Mouse (Mus musculus) embryonic fibroblast, embryonic 13.5 days (primary cell): Measurements from ENCODE around the gene Nr1h3.

Source experiments
- CTCF ChIP-seq: IDR thresholded peaks from 2 replicates; pipeline ENCODE4 v1.5.1; 2011; ENCODE audit warnings: mild to moderate bottlenecking, control low read depth, low read length, moderate library complexity, borderline replicate concordance; ENCODE audit not compliant: insufficient read depth
- POLR2A ChIP-seq: IDR thresholded peaks from 2 replicates; pipeline ENCODE4 v1.6.1; 2011; ENCODE audit warnings: low read depth, mild to moderate bottlenecking, control low read depth, low read length, moderate library complexity

- no peak for TF ChIP-seq CTCF
- TF ChIP-seq POLR2A: no peak
These were observed 18.8 kb downstream of the Nr1h3 start, which contains the start of gene Madd for GRCm38 (mm10) chr2:91183711-91184405.
